Mouse (Mus musculus) induced T-regulatory cell, adult 2 months (primary cell): ENCODE results near the gene Slc1a5.

ENCODE experiments used
- DNase-seq: peaks from one replicate; pipeline ENCODE4 v3.0.0-alpha.2; 2012; ENCODE audit warnings: low read depth

Slc1a5 gene

DNA sequence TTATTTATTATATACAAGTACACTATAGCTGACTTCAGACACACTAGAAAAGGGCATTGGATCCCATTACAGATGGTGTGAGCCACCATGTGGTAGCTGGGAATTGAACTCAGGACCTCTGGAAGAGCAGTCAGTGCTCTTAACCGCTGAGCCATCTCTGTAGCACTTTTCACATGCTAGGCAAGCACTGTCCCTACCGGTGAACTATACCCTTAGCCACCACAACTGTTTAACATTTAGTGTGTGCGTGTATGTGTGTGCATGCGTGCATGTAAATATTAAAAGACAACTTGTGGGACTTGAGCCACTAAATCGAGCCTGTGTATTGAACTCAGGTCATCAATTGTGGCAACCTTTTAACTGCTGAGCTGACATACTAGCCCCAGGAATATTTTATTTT, 65.6 kb downstream of the Slc1a5 start:
- no peak for DNase-seq

DNA sequence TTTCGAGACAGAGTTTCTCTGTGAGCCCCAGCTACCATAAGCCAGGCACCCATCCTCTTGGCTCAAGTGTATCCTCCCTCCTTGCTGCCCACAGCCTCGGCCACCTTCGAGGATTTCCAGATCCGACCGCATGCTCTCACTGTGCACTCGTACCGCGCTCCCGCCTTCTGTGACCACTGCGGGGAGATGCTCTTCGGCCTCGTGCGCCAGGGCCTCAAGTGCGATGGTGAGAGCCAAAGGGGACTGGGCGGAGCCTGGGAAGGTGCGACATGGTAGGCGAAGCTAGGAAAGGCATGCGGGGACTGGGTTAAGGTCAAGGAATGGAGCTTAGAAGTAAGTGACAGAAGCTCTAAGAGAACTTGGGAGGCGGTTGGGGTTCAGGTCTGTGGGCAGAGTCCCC, 66.4 kb downstream of the Slc1a5 start:
- no peak for DNase-seq
